In genomic region chr6:114397691-114398217, GRCm38 (mm10) we compare ENCODE assay signal across 8 mouse cellular contexts. TPM values are rescaled to one million over a fixed set of nuclear protein-coding genes. Genes with fewer than 3 reads are reported as not detected.
DNase-seq lines count a peak whose midpoint lies in the region; ATAC-seq and TF ChIP-seq lines count a peak whose summit lies in the region.

TSS of gene Hrh1 (plus strand) at chr6:114397936.

- H3K4me1 ChIP-seq in forebrain, embryonic 14.5 days (ENCODE audit: control insufficient read depth, insufficient read depth, low read length), result peaks cover 8% of the 10 kb centered on the region; the same call in 1 of the 2 replicates
- peaks cover 30% of the 10 kb centered on the region for H3K4me1 ChIP-seq in hindbrain, embryonic 13.5 days (replicated peaks)
- H3K4me1 ChIP-seq in limb, embryonic 14.5 days (ENCODE audit: control insufficient read depth, insufficient read depth, low read length), result no peaks in the 10 kb centered on the region; the same call in 1 of the 2 replicates
- H3K4me1 ChIP-seq in midbrain, embryonic 15.5 days, result peaks cover 16% of the 10 kb centered on the region

- H3K27ac ChIP-seq in forebrain, embryonic 14.5 days (ENCODE audit: low read depth, low read length), result no peak within 1 kb of the TSS
- H3K27ac ChIP-seq in hindbrain, embryonic 13.5 days, result no peak within 1 kb of the TSS
- H3K27ac ChIP-seq in limb, embryonic 14.5 days (replicated peaks; ENCODE audit: low read depth, low read length), result no peak within 1 kb of the TSS
- H3K27ac ChIP-seq in midbrain, embryonic 15.5 days, result no peak within 1 kb of the TSS

- no peaks in the 10 kb centered on the region for H3K36me3 ChIP-seq in forebrain, embryonic 14.5 days (ENCODE audit: control insufficient read depth, insufficient read depth, low read length)
- H3K36me3 ChIP-seq in hindbrain, embryonic 13.5 days, result no peaks in the 10 kb centered on the region
- H3K36me3 ChIP-seq in limb, embryonic 14.5 days (ENCODE audit: control insufficient read depth, insufficient read depth, low read length), result no peaks in the 10 kb centered on the region
- no peaks in the 10 kb centered on the region for H3K36me3 ChIP-seq in midbrain, embryonic 15.5 days (replicated peaks)

- H3K27me3 ChIP-seq in forebrain, embryonic 14.5 days (replicated peaks; ENCODE audit: control insufficient read depth, insufficient read depth, low read length), result peaks cover 35% of the 10 kb centered on the region
- H3K27me3 ChIP-seq in hindbrain, embryonic 13.5 days, result peaks cover 65% of the 10 kb centered on the region
- H3K27me3 ChIP-seq in limb, embryonic 14.5 days (ENCODE audit: control insufficient read depth, insufficient read depth, low read length), result peaks cover 48% of the 10 kb centered on the region
- H3K27me3 ChIP-seq in midbrain, embryonic 15.5 days (replicated peaks), result peaks cover 38% of the 10 kb centered on the region

- no peak for DNase-seq in cerebellum, adult 9-10 months
- peak; percentile 60 for DNase-seq in brain, adult 2 months (ENCODE audit: low read depth, low spot score)
- peak; percentile 85 for DNase-seq in forebrain, embryonic 14.5 days (ENCODE audit: low spot score)
- DNase-seq in limb, embryonic 14.5 days (ENCODE audit: low spot score), result peak; percentile 15
- peak; percentile 43 for DNase-seq in thymus, postnatal 14 days

- peak within 1 kb of the TSS; percentile 45 for H3K4me3 ChIP-seq in forebrain, embryonic 14.5 days (ENCODE audit: low read depth, low read length)
- H3K4me3 ChIP-seq in hindbrain, embryonic 13.5 days, result peak within 1 kb of the TSS; percentile 51
- H3K4me3 ChIP-seq in limb, embryonic 14.5 days (replicated peaks; ENCODE audit: low read length), result peak within 1 kb of the TSS; percentile 47
- H3K4me3 ChIP-seq in midbrain, embryonic 15.5 days, result peak within 1 kb of the TSS; percentile 49

- peak within 1 kb of the TSS; percentile 60 for H3K9ac ChIP-seq in forebrain, embryonic 14.5 days (ENCODE audit: low read length)
- H3K9ac ChIP-seq in hindbrain, embryonic 13.5 days, result peak within 1 kb of the TSS; percentile 60; the same call in 1 of the 2 replicates
- peak within 1 kb of the TSS; percentile 43 for H3K9ac ChIP-seq in limb, embryonic 14.5 days (ENCODE audit: low read depth, low read length, severe bottlenecking)
- peak within 1 kb of the TSS; percentile 28; the same call in 1 of the 2 replicates for H3K9ac ChIP-seq in midbrain, embryonic 15.5 days

- no peaks in the 10 kb centered on the region for H3K9me3 ChIP-seq in forebrain, embryonic 14.5 days (replicated peaks; ENCODE audit: control insufficient read depth, low read length)
- no peaks in the 10 kb centered on the region for H3K9me3 ChIP-seq in hindbrain, embryonic 13.5 days
- no peaks in the 10 kb centered on the region for H3K9me3 ChIP-seq in limb, embryonic 14.5 days (ENCODE audit: control insufficient read depth, low read length)
- H3K9me3 ChIP-seq in midbrain, embryonic 15.5 days, result no peaks in the 10 kb centered on the region

- under 1% methylated on average over 54 of the region's 56 CpGs for WGBS in forebrain, embryonic 14.5 days
- WGBS in hindbrain, embryonic 13.5 days, result 0% methylated on average over 41 of the region's 56 CpGs
- 0% methylated on average over 18 of the region's 56 CpGs for WGBS in limb, embryonic 14.5 days
- under 1% methylated on average over 42 of the region's 56 CpGs for WGBS in midbrain, embryonic 15.5 days

- TF ChIP-seq POLR2A in limb, embryonic 14.5 days (IDR thresholded peaks at IDR 0.05; ENCODE audit: borderline replicate concordance, extremely low read depth, insufficient read depth, insufficient read length), result no peak

- ATAC-seq in cerebellum, adult (ENCODE audit: insufficient number of reproducible peaks, low FRiP score, low TSS enrichment), result 0 out of 2 replicates have a peak, but pooled peaks have one; percentile 15
- ATAC-seq in forebrain, embryonic 14.5 days, result peak; percentile 76
- ATAC-seq in hindbrain, embryonic 13.5 days (ENCODE audit: low FRiP score), result peak; percentile 52
- ATAC-seq in limb, embryonic 14.5 days (ENCODE audit: low FRiP score, low read depth), result 0 out of 2 replicates have a peak, but pooled peaks have one; percentile 34
- peak; percentile 66 for ATAC-seq in midbrain, embryonic 15.5 days (replicated peaks)

- peak within 1 kb of the TSS; percentile 97 for H3K4me2 ChIP-seq in forebrain, embryonic 14.5 days (ENCODE audit: low read length)
- H3K4me2 ChIP-seq in hindbrain, embryonic 13.5 days, result peak within 1 kb of the TSS; percentile 92
- H3K4me2 ChIP-seq in limb, embryonic 14.5 days (replicated peaks; ENCODE audit: low read depth, low read length, severe bottlenecking), result peak within 1 kb of the TSS; percentile 91
- peak within 1 kb of the TSS; percentile 97 for H3K4me2 ChIP-seq in midbrain, embryonic 15.5 days

RNA-seq across cellular contexts. Expression of gene Hrh1, which starts in this region (rescaled TPM):
- polyA plus RNA-seq in forebrain, embryonic 14.5 days (2014; fragmentation: Nextera tagmentation; extraction: Ambion mirVana), result 0.36 and 0.62 TPM in 2 replicates
- 0.47 and 0.73 TPM in 2 replicates for polyA plus RNA-seq in hindbrain, embryonic 13.5 days (2015; fragmentation: Nextera tagmentation; extraction: Ambion mirVana)
- 0.04 and 0.11 TPM in 2 replicates for polyA plus RNA-seq in limb, embryonic 14.5 days (2012; rRNA removed)
- polyA plus RNA-seq in limb, embryonic 14.5 days (2014; fragmentation: Nextera tagmentation; extraction: Ambion mirVana), result 0.11 TPM in 1 of 2 replicates, not detected in the other
- polyA plus RNA-seq in midbrain, embryonic 15.5 days (2015; fragmentation: Nextera tagmentation; extraction: Ambion mirVana), result 0.89 and 0.93 TPM in 2 replicates

Comparison
In these comparisons a context has a peak if more than half of its experiments do, and no peak if none do; other contexts are left out.
1. Peak in DNase-seq, ATAC-seq, H3K4me3 ChIP-seq, H3K9ac ChIP-seq and H3K4me2 ChIP-seq in forebrain, embryonic 14.5 days; RNA of the gene not detected or under 1 TPM.
2. Peak in ATAC-seq, H3K4me3 ChIP-seq, H3K9ac ChIP-seq and H3K4me2 ChIP-seq in hindbrain, embryonic 13.5 days; RNA of the gene not detected or under 1 TPM.
3. Peak in DNase-seq, ATAC-seq, H3K4me3 ChIP-seq, H3K9ac ChIP-seq and H3K4me2 ChIP-seq in limb, embryonic 14.5 days; RNA of the gene not detected or under 1 TPM.
4. Peak in ATAC-seq, H3K4me3 ChIP-seq, H3K9ac ChIP-seq and H3K4me2 ChIP-seq in midbrain, embryonic 15.5 days; RNA of the gene not detected or under 1 TPM.
5. ATAC-seq: peak in every context shown above with its lines; median percentile 76 in forebrain, embryonic 14.5 days; 66 in midbrain, embryonic 15.5 days; 52 in hindbrain, embryonic 13.5 days; 34 in limb, embryonic 14.5 days; 15 in cerebellum, adult.